Mouse (Mus musculus): ENCODE results near the gene Prpf38a.

- TF ChIP-seq CTCF (IDR thresholded peaks at IDR 0.05; ENCODE audit: low read depth) = no peak
- no peak for TF ChIP-seq EP300 (optimal IDR thresholded peaks at IDR 0.05)
Observed at GRCm38 (mm10) chr4:108593376-108593775, 14.2 kb upstream of the Prpf38a start.

All from stomach, postnatal 0 days (tissue).